Mouse (Mus musculus) left cerebral cortex, postnatal 36 days (tissue): ENCODE results near the gene Scn9a. TPM values are rescaled to one million over a fixed set of nuclear protein-coding genes. Genes with fewer than 3 reads are reported as not detected.
A peak's percentile ranks its signal among the peaks of the same experiment; 100 is the strongest.

Experiments
- DNase-seq, 2 experiments: peaks; one replicate each; pipeline ENCODE4 v3.0.0; 2021 to 2022; ENCODE audit warnings: low spot score in 2 of 2, mixed read lengths in 1 of 2
- intact Hi-C: fragments of 180-260 bp; cut with DNase I; formaldehyde crosslinking; loops from one replicate; pipeline ENCODE4 v1.15.1; 2025
- total RNA-seq, 2 experiments: library from RNA; stranded (reverse); gene quantifications; 2 replicates each; pipeline ENCODE4 v1.2.3; 2021

Gene Scn9a
- total RNA-seq: 1 to 10 TPM; 3.8 to 4.5 TPM

GRCm38 (mm10) chr2:66634580-66635359 is at the start of gene Scn9a:
TSS of gene Scn9a (minus strand) at chr2:66634962.
- intact Hi-C loops: no loop called here
- peak; percentile 24 to 25 for DNase-seq

- intact Hi-C loops: no loop called here
- no peak for DNase-seq
Observed at GRCm38 (mm10) chr2:66661988-66662387, 27.2 kb upstream of the Scn9a start.

- no peak for DNase-seq
- intact Hi-C loops: no loop called here
Observed at GRCm38 (mm10) chr2:66656430-66656829, 21.7 kb upstream of the Scn9a start.

GRCm38 (mm10) chr2:66655431-66655830 is 20.7 kb upstream of the Scn9a start:
- no peak for DNase-seq
- intact Hi-C loops: no loop called here

- intact Hi-C loops: loop anchor here (2.0 kb wide), 1 partner anchor 388 kb away; the partner anchor contains the start of gene Ttc21b
- no peak for DNase-seq
Observed at GRCm38 (mm10) chr2:66644384-66644783, 9.6 kb upstream of the Scn9a start.

GRCm38 (mm10) chr2:66632728-66633127 is 2.0 kb downstream of the Scn9a start:
- DNase-seq: no peak
- intact Hi-C loops: no loop called here

- no peak for DNase-seq
- intact Hi-C loops: no loop called here
Observed at GRCm38 (mm10) chr2:66611091-66611490, 23.7 kb downstream of the Scn9a start.

GRCm38 (mm10) chr2:66597313-66597712 is 37.4 kb downstream of the Scn9a start:
- no peak for DNase-seq
- intact Hi-C loops: no loop called here

- intact Hi-C loops: no loop called here
- DNase-seq: no peak
Observed at GRCm38 (mm10) chr2:66596145-66596544, 38.6 kb downstream of the Scn9a start.

- DNase-seq: no peak
Observed at GRCm38 (mm10) chr2:66590151-66590550, 44.6 kb downstream of the Scn9a start.

GRCm38 (mm10) chr2:66580026-66580808 is 54.5 kb downstream of the Scn9a start:
- no peak for DNase-seq
- intact Hi-C loops: no loop called here

More at GRCm38 (mm10) chr2:66590151-66590550, 44.6 kb downstream of the Scn9a start:
- intact Hi-C loops: no loop called here

GRCm38 (mm10) chr2:66548254-66548653 is 86.5 kb downstream of the Scn9a start:
- DNase-seq: no peak
- intact Hi-C loops: no loop called here

GRCm38 (mm10) chr2:66519966-66520365 is 114.8 kb downstream of the Scn9a start:
- no peak for DNase-seq
- intact Hi-C loops: no loop called here

- DNase-seq: no peak
- intact Hi-C loops: no loop called here
Observed at GRCm38 (mm10) chr2:66511424-66511823, 123.3 kb downstream of the Scn9a start.

GRCm38 (mm10) chr2:66508032-66508431 is 126.7 kb downstream of the Scn9a start:
- no peak for DNase-seq
- intact Hi-C loops: no loop called here

- no peak for DNase-seq
- intact Hi-C loops: no loop called here
Observed at GRCm38 (mm10) chr2:66507616-66508015, 127.1 kb downstream of the Scn9a start.

- intact Hi-C loops: no loop called here
- no peak for DNase-seq
Observed at GRCm38 (mm10) chr2:66502158-66502557, 132.6 kb downstream of the Scn9a start.

GRCm38 (mm10) chr2:66494556-66494955 is 140.2 kb downstream of the Scn9a start:
- intact Hi-C loops: no loop called here
- no peak for DNase-seq

GRCm38 (mm10) chr2:66478395-66478794 is 156.4 kb downstream of the Scn9a start:
- no peak for DNase-seq
- intact Hi-C loops: no loop called here

GRCm38 (mm10) chr2:66473181-66473822 is 161.5 kb downstream of the Scn9a start:
- no peak for DNase-seq
- intact Hi-C loops: loop anchor here (2.0 to 5.0 kb wide), 2 partner anchors 174 to 327 kb away; no protein-coding TSS in a partner anchor
